Mouse (Mus musculus) liver, postnatal 0 days (tissue): ENCODE results near the gene Epgn.

Experiments used
- CTCF ChIP-seq: sonication (generic); IDR thresholded peaks from 2 replicates; pipeline ENCODE4 v1.5.1; 2016; ENCODE audit warnings: antibody characterized with exemption, low read depth
- EP300 ChIP-seq: IDR thresholded peaks from 2 replicates; pipeline ENCODE4 v1.6.1; 2016; ENCODE audit warnings: antibody characterized with exemption, low read depth, mild to moderate bottlenecking

GRCm38 (mm10) chr5:91027164-91027563 lies at the start of gene Epgn:
- TF ChIP-seq CTCF (no peak), EP300 (no peak)
